Mouse (Mus musculus) adrenal gland, postnatal 25 days (tissue): ENCODE measurements at regions not wholly inside any gene's neighbourhood (a gene's known extent, or its start where the extent isn't known, plus 50 kb on each side); places are given as distances from the start of the nearest gene placed in this dataset.

ENCODE experiments used
- DNase-seq: peaks from one replicate; pipeline ENCODE4 v3.0.0; 2021; ENCODE audit warnings: mixed read lengths

DNA sequence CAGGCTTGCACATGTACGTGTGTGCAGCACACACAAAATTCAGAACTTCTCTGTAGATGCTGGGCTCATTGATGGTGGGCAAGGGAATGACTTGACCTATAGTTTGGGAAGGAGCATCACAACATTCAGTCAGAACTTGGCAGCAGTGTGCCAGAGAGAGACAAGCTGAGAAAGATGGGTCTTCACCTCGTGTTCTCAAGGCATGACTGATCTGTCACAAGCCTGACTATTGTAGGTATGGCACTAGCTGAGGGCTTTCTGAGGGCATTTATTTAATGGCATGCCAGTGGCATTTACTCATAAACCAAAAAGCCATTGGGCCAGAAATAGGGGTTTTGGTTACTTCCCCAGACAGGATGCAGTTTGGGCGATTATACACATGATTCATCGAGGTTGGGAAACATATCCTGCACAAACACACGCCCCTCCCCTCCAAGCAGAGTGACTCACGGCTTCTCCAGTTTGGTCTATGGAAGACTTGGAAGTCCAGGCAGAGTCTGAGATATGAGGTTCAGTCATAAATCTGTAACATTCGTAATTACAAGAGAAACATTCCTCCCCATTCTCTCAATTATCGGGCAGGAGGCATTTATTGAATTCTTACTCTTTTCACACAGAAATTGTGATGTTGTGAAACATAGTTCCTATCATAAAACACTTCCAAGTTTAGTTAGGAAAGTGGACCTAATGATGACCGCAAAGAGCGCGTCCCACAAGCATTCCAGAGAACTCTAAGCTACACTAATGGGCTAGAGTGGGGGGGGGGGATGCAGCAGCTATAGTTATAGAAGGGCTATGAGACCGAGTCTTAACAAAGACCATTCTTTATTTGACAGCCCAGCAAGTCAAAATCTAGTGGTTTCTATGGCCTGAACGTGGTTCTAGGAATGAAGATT, 318.6 kb upstream of the Ubash3b start:
- DNase-seq: peak; percentile 42

DNA sequence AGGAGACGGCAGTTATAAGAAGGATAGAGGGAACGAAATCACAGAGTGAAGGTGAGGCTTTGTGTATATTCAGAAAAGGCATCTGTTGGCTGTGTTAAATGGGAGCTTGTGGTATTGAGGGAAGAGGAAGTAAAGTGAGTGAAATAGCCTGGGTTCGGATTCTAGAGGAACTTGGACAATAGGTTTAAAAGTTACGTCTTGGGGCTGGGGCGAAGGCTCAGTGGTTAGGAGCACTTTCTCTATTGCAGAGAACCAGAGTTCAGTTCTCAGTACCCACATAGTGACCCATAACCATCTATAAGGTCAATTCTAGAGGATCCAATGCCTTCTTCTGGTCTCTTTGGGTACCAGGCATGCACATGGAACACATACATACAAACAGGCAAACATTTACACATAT, 317.6 kb upstream of the Ubash3b start:
- DNase-seq: no peak

DNA sequence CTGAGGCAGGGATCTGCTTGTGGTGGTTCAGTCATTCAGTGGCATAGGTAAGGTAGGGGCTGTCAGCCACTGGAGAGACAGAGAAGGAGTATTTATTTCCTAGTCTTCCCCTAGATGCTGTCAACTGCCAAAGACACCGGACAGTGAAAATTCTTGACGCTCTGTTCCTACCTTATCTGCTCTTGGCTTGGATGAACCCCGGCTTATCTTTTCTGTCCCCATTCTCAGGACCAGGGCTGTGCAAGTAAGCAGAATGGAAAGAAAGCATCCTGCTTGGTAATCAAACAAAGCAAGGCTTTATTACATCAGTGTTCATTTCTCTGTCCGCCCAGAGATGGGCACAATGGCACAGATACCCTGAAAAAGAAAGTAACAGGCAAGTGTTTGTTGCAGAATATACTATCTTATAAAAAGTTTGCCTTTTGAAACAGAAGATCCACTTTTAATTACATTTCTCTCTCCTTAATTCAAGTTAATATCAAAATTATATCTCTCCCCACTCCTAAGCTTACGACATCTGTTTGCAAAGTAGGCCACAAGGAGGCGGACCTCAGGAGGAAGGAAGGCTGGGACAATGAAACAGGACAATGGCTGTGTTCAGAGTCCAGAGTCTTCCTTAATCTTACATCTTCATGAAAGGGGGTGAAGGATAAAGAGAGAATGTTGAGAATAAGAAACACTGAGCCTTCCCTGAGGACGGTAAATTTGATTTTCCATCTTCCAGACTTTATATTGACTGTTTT, 316.8 kb upstream of the Ubash3b start:
- no peak for DNase-seq

DNA sequence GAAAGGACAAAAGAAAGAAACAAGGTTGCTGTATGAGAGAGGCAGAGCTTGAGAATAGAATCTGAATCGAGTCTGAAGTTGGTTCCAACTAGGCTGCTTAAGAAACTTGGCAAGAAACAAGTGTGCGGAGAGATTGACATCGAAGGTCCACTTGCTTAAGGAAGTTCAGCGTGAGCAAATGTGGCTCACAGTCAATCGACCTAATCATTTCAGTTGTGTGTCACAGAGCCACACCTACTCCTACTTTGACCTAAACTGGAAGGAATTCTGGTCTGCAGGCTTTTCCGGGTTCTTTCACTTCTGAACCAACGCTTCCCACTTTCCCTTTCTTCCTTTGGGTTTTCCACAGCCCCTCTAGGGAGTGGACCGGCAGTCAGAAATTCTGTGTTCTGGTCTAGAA, 313.8 kb upstream of the Ubash3b start:
- no peak for DNase-seq

DNA sequence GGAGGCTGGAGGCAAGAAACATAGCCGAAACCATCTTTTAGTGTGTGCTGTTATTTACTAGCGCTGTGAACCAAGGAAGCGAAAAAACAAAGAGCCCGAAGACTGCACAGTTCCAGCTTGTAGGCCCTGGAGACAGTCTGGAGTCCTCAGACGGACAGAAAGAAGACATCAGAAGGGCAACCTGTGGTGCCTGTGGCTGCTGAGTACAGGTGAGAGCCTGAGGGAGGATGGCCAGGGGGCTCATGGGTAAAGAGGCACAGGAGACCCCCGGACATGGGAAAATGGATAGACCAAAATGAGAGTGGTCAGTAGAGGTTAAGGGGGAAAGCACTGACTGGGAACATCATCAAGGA, 313.4 kb upstream of the Ubash3b start:
- DNase-seq: no peak

DNA sequence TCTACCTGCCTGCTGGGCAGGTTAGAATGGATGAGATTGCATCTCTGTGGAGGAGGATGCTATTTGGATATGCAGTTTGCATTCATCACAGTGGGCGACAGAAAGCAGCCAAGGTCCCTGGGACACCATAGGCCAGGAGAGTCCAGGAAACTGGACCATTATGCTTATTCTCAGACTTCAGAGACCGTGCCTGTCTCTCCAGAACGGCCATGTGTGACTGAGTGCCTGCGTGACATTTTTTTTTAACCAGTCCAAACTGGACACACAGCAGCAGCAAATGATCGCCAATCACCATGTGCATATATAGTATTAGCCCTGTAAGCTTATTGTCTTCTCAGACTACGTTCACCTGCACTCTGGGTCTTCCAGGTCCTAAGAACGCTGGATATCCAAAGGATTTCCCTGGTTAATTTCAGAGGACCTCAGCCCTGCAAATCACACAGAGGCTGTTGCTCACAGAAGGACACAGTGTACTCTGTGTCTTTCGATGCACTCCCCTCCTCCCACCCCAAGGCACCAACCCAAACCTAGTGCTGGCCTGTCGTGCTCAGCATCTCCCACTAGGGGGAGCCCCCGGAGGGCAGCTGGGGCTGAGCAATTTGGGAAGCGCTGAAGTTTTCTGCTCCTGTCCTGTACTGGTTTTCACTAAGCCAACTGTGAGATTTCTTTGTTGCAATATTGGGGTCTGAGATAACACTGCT, 312.9 kb upstream of the Ubash3b start:
- peak; percentile 89 for DNase-seq

DNA sequence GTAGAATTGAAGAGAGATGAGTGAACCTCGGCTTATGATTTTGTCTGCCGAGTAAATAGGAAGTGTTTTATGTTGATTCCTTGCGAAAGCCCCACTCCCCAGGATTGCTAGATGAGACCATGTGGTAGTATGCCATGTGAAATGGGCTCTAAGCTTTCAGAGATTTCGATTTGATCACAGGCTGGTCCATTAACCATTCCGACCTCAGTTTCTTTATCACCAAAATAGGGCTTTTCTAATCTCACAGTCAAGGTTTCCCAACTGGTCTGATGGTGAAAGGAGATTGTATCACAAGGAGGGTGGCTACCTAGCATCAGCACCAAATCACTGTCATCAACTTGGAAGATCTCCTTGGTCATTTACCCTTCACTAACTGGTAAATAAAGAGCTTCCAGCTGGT, 312.0 kb upstream of the Ubash3b start:
- no peak for DNase-seq

DNA sequence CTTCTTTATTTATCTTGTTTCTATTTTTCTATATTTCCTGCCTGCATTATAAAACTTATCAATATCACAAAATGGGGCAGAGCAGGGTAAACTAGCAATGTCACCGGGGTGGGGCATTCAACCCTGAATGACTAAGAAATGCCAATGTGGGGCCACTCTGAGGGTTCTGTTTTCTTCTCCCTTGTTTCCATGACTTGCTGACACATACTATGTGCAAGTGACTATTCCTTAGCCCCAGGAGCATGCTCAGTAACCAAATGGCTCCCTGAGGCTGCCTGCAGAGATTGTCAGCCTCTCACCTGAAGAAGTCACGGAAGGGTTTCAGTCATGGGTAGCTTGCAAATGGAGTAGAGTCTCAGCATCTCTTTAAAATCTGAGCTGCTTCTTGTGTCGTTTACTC, 309.8 kb upstream of the Ubash3b start:
- DNase-seq: no peak

DNA sequence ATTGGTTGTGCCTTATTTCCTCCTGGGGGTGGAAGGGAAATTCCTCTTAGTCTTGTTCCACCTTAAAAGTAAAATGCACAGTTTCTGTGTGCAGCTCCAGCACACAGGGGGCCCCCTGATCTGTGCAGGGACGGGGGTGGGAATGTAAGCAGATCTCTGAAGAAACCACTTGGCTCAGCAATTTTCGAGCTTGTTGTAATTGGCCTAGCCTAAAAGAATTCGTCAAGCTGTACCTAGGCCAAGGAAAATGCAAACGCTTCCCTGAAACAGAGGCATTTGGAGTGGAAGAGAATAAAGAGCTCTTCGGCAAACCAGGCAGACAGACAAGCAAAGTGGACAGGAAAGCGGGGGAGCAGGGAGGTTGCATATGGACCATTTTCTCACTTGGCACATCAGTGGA, 308.5 kb upstream of the Ubash3b start:
- no peak for DNase-seq

DNA sequence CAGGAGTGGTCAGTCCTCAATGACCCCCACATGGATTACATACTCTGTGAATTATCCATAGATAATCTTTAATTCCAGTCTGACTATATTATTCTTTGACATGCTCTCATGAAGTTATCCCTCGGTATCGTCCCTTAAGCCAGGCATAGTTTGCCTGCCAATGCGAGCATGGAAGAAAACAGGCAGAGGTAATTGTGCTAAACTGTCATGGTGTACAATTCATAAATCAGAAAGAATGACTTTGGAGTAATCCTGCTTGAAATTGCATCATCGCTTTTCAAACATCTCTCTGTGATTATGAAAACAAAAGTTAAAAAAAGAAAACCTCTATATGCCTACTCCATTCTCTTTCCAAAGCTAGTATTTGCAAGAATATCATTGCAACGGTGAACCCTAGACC, 307.9 kb upstream of the Ubash3b start:
- DNase-seq: no peak

DNA sequence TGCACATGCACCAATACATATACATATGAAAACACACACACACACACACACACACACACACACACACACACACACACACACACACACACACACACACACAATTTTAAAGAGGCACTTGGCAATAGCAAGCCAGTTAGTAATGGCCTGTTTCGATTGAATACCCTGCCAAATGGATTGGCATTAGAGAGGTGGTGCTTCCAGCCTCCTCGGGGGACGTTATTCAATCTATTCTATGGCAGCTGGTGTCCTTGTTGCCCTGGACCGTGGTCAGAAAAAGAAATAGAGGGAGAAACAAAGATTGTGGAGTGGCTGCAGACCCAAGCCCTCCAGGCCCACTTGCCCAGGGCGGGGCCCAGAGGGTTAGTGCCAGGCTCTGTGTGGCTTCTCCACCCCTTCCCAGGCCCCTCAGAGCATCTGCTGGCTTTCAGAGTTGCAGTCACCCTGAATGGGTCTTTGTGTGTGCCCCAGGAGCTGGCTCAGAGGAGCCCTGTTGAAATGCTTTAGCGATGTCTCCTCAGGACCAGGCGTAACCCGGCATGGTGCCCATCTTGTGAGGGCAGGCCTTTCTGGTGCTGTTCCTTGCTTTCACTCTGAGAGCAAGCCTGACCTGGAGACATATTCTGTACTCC, 302.7 kb upstream of the Ubash3b start:
- no peak for DNase-seq

DNA sequence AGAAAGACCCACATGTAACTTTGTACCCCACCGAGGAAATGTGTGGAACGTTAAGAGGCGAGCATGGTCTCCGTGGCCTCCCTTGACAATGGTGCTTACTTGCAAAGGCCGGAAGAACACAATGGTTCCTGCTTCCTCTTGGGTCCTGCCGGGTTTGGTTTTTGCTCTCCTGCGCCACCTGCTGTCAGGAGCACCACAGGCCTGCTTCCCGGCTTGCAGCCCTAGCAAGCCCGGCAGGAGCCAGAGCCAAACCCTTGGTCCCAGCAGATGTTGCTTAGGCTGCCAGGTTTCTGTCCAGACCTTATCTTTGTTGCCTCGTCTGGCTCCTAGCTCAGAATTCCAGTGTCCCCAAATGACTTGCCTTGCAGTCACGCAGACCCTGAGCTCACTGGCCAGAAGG, 300.2 kb upstream of the Ubash3b start:
- peak; percentile 89 for DNase-seq

DNA sequence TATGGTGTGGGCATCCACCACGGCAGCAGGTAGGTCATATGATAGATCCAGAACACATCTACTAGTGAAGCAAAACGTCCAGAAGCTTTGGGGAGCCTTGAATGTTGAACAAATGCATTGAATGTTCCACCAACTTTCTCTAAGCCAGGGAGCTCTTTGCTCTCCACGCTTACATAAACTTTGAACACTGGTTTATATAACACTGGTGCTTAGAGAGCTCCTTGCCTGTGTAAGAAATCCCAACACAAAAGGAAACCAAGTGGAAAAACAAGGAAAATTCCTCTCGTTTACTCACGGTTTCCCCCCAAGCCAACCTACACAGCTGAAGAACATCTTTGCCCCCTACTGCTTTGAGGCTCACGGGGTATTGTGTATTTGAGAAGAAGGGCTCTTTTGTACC, 299.2 kb upstream of the Ubash3b start:
- no peak for DNase-seq

DNA sequence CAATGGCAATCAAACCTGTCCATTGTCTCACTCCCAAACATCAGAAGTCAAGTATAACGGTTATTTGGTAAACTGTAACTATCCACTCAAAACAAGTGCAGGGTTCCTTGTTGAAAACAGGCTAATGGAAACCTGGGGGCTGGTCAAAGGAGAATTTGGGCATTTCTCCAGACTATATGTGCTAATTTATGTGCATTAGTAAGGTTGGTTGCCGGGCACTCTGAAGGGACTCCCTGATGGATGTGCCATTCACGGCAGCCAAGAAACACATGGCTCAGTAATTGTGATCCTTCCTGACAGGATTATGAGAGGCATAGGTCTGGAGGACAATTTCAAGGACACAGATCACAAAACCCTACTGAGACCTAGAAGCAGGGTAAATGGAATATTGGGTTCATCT, 295.5 kb upstream of the Ubash3b start:
- no peak for DNase-seq

DNA sequence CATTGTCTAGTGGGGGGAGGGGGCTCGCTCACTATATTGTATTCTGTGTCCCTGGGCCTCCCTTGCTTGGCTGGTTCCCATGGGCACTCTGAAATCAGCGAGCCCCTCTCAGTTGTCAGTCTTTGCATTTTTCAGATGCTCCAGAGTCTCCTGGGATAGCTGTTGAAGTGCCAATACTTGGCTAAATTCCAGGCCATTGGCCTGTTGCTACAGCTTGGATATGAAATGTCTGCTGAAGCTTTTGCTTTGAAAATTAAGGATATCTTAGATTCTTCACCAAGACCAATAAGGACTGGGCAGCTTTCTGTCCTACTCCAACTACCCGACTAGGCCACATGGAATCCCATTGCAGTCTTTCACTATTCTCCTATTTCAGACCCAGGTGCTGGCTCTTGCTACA, 290.2 kb upstream of the Ubash3b start:
- DNase-seq: no peak

DNA sequence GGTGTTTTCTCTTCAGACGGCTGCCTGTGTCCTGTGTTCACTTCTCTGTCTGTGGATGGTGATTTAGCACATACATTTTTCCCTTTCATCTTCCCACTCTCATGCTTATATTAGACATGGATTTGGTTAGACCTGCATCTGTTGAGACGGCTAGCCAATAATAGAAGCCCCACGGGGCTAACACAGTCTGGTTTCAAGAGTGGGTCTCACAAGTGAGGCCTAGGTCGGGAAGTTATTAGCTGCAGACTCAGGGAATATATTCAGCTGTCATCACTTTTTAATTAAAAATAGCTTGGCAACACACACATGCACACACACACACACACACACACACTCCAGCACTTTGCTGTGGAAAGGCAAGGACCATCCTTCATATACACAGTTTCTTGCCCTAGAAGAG, 287.7 kb upstream of the Ubash3b start:
- no peak for DNase-seq

DNA sequence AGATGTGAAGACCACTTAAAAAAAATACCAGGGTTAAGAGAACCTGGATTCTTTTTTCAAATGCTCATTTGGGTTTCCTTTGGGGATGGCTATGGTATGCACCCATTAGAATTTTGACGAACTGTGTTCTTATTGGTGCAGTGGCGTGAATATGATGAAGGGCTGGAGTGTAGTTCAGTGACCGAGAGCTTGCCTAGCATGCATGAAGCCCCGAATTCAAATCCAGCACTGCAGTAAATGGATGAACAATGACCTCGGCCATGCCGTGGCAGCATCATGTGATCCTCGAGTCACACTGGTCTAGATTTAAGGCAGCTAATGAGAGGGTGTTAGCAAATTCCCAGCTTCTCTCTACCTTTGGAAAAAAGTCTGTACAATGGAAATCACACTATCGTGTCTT, 286.4 kb upstream of the Ubash3b start:
- DNase-seq: no peak

DNA sequence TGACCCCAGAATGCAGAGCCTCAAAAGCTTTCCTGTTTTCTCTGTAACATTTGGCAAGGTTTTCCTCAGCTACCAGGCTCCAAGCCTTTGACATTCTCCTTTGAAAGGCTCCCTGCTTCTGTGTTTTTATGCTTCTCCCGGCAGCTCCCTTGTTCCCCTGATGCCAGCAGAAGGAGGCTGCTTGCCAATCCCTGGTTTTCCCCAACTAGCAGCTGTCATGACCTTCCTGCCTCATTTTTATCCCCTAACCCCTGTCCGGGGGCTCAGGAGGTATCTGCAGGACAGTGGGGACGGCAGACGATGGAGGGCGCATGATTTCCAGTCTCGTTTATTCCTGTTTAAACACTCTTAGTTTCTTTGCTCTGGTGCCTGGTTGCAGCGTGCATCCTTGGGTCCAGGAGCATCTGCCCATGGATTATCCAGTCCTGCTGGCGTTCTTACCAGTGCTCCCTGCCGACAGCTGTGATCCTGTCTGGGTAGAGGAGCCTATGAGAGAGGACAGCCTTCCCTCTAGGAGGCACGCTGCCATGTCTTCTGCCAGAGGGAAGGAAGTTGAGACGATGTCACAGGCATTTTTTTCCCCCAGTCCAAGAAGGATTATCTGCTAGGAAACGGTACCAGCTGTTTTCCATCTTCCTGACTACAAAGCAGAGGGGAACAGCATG, 285.8 kb upstream of the Ubash3b start:
- DNase-seq: no peak

DNA sequence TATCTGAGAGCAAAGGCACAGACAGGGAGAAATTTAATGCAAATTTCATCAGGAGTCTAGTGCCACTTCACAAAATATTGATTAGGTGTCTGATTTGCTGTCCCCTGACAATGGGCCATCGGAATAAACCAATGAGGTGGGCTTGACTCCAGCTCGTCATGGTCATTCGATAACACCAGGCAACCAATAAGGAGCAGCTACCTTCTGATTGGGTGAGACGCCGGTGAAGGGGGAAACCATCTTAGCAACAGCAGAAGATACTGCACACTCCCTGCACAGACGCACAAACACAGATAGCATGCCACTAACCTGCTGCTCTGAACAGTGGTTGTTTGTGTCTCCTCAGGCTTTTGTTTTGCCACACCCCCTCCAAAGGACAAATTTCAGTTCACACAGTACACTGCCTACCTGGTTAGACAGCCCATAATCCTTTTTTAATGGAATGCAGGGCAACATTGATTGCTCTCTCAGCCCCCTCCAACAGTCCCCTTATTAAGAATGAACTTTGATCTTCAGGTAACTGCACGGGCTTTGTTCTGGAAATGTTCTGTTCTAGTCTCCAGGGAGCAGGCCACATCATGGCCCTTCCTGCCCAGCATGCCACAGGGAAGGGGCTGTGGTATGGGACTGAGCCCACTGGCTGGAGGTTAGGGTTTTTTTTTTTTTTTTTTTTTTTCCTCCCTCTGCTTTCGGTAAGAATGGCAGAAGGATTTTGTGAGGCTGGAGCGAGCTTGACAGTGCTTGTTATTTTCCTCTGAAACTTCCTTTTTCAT, 285.1 kb upstream of the Ubash3b start:
- DNase-seq: no peak

DNA sequence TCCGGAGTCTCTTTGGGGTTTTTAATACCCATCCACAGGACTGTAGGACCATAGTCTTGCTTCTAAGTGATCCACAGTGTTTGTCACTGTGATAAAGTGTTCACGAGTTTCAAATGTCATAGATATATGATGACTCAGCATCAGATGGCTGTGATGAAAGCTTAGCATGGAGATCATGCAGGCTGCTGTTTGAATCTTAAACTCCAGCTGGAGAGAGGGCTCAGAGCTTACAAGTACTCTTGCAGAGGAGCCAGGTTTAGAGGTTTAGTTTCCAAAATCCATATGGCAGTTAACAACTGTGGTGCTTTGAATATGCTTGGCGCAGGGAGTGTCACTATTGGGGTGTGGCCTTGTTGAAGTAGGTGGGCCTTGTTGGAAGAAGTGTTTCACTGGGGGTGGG, 280.9 kb upstream of the Ubash3b start:
- DNase-seq: no peak

DNA sequence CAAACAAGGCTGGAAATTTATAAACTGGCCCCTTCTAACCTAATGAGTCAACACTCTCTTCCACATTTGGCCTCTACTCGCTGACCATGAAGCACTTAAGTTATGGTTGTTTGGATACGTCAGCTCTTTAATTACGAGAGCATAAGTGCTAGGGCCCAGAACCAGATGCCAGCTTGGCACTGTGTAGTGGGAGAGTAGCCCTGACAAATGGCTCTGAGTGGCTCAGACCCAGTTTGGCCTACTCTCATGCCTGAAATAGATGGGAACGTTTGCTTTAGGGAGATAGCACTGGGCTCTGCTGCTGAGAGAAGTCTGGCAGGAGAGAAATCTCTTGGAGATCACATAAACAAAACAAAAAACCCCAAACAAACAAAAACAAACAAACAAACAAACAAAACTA, 278.5 kb upstream of the Ubash3b start:
- DNase-seq: peak; percentile 5

DNA sequence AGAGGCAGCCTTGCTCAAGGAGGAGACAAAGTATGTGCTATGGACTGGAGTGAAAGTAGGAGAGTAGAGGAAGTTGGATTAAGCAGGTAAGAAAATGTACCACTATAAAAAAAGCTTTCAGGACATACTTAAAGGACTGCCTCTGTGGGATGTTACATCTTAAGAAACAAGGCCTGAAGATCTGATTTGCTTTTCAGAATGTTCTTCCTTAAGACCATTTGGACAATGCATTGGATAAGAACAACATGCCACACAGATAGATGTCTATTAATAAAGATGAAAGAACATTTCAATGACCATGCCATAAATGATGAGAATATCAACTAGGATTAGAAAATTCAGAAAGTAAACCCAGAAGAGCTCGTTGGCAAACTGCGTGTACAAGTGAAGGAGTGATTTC, 276.6 kb upstream of the Ubash3b start:
- DNase-seq: no peak
